In genomic region chr15:82165332-82166239, GRCm38 (mm10) we compare ENCODE assay signal across 9 mouse cellular contexts. TPM values are rescaled to one million over a fixed set of nuclear protein-coding genes. Genes with fewer than 3 reads are reported as not detected.
DNase-seq lines count a peak whose midpoint lies in the region; ATAC-seq lines count a peak whose summit lies in the region.
"Had no signal": no experiment of that assay in that cellular context is flagged by ENCODE, and none has a peak within 500 bp of the region (broad histone marks: within the 10 kb centered on the region; RNA-seq: fewer than 3 reads in every experiment).

No protein-coding gene starts in this region.

- H3K4me2 ChIP-seq in forebrain, embryonic 15.5 days (replicated peaks): no peak overlapping the region
- no peak overlapping the region for H3K4me2 ChIP-seq in hindbrain, embryonic 11.5 days (replicated peaks; ENCODE audit: low read depth, low read length)

- WGBS in forebrain, embryonic 15.5 days: 58% methylated on average over 8 of the region's 8 CpGs
- WGBS in hindbrain, embryonic 11.5 days: 61% methylated on average over 8 of the region's 8 CpGs

- no peak overlapping the region for H3K9ac ChIP-seq in forebrain, embryonic 15.5 days (replicated peaks)
- H3K9ac ChIP-seq in hindbrain, embryonic 11.5 days (ENCODE audit: low read depth, low read length): no peak overlapping the region

- peak; percentile 55; the same call in 1 of the 2 replicates for ATAC-seq in forebrain, embryonic 15.5 days (replicated peaks)
- 0 out of 2 replicates have a peak, but pooled peaks have one; percentile 22 for ATAC-seq in hindbrain, embryonic 11.5 days (ENCODE audit: low FRiP score)

- H3K27ac ChIP-seq in forebrain, embryonic 15.5 days (replicated peaks): no peak overlapping the region
- no peak overlapping the region for H3K27ac ChIP-seq in hindbrain, embryonic 11.5 days (ENCODE audit: low read depth, low read length)
- H3K27ac ChIP-seq: macrophage had no signal

- peaks cover 9% of the 10 kb centered on the region for H3K36me3 ChIP-seq in forebrain, embryonic 15.5 days
- peaks cover 6% of the 10 kb centered on the region; the same call in 1 of the 2 replicates for H3K36me3 ChIP-seq in hindbrain, embryonic 11.5 days (ENCODE audit: control insufficient read depth, insufficient read depth, low read length)

- no peaks in the 10 kb centered on the region for H3K27me3 ChIP-seq in forebrain, embryonic 15.5 days
- H3K27me3 ChIP-seq in hindbrain, embryonic 11.5 days (ENCODE audit: control insufficient read depth, insufficient read depth, low read length): no peaks in the 10 kb centered on the region

- H3K9me3 ChIP-seq in forebrain, embryonic 15.5 days: no peaks in the 10 kb centered on the region
- H3K9me3 ChIP-seq in hindbrain, embryonic 11.5 days (ENCODE audit: control insufficient read depth, low read length): no peaks in the 10 kb centered on the region

- H3K4me3 ChIP-seq in forebrain, embryonic 15.5 days: no peak overlapping the region
- no peak overlapping the region for H3K4me3 ChIP-seq in hindbrain, embryonic 11.5 days (ENCODE audit: low read depth, low read length)

- peak; percentile 73 for DNase-seq in MN1 (ENCODE audit: low spot score)
- peak; percentile 82 for DNase-seq in c-Kit-positive CD71-positive TER-119-positive erythroid progenitor cells, embryonic 14.5 days (ENCODE audit: low spot score)
- DNase-seq in hindbrain, embryonic 11.5 days (ENCODE audit: low spot score): peak; percentile 86
- peak; percentile 88 to 92 for DNase-seq in layer of hippocampus, postnatal 10 days (ENCODE audit: low spot score in 2 of 2)
- peak; percentile 89 for DNase-seq in lung, postnatal 10 days
- DNase-seq in right cerebral cortex, postnatal 36 days (ENCODE audit: low spot score in 2 of 2): peak; percentile 57 to 66
- peak; percentile 80 for DNase-seq in yolk sac, embryonic 10.5 days (ENCODE audit: low spot score)

- peaks cover 28% of the 10 kb centered on the region for H3K4me1 ChIP-seq in forebrain, embryonic 15.5 days
- no peaks in the 10 kb centered on the region for H3K4me1 ChIP-seq in hindbrain, embryonic 11.5 days (replicated peaks; ENCODE audit: control insufficient read depth, insufficient read depth, low read length)

RNA-seq across cellular contexts. Expression of gene Srebf2, which starts 18.6 kb away (rescaled TPM):
- 223 and 225 TPM in 2 replicates for polyA plus RNA-seq in forebrain, embryonic 15.5 days (2015; fragmentation: Nextera tagmentation; extraction: Ambion mirVana)
- 143 and 144 TPM in 2 replicates for polyA plus RNA-seq in hindbrain, embryonic 11.5 days (2014; fragmentation: Nextera tagmentation; extraction: Ambion mirVana)
- 100 to 1,000 TPM; 191 to 198 TPM for total RNA-seq in layer of hippocampus, postnatal 10 days (2021)

RNA-seq across cellular contexts. Expression of gene Ccdc134, which starts 37.9 kb away (rescaled TPM):
- polyA plus RNA-seq in forebrain, embryonic 15.5 days (2015; fragmentation: Nextera tagmentation; extraction: Ambion mirVana): 17.7 and 18.4 TPM in 2 replicates
- 17.0 and 17.2 TPM in 2 replicates for polyA plus RNA-seq in hindbrain, embryonic 11.5 days (2014; fragmentation: Nextera tagmentation; extraction: Ambion mirVana)
- total RNA-seq in layer of hippocampus, postnatal 10 days (2021): 10 to 100 TPM; 10.7 to 13.5 TPM

RNA-seq across cellular contexts. Expression of gene Shisa8, which starts 47.0 kb away (rescaled TPM):
- polyA plus RNA-seq in forebrain, embryonic 15.5 days (2015; fragmentation: Nextera tagmentation; extraction: Ambion mirVana): 0.27 and 0.69 TPM in 2 replicates
- 1.0 and 1.9 TPM in 2 replicates for polyA plus RNA-seq in hindbrain, embryonic 11.5 days (2014; fragmentation: Nextera tagmentation; extraction: Ambion mirVana)
- 1 to 10 TPM; 2.0 to 3.1 TPM for total RNA-seq in layer of hippocampus, postnatal 10 days (2021)
- polyA plus RNA-seq: macrophage had no signal

RNA-seq across cellular contexts. Expression of gene Tnfrsf13c, which starts 58.6 kb away (rescaled TPM):
- 0.11 and 0.37 TPM in 2 replicates for polyA plus RNA-seq in forebrain, embryonic 15.5 days (2015; fragmentation: Nextera tagmentation; extraction: Ambion mirVana)
- 0.35 and 0.62 TPM in 2 replicates for polyA plus RNA-seq in hindbrain, embryonic 11.5 days (2014; fragmentation: Nextera tagmentation; extraction: Ambion mirVana)
- 1 to 10 TPM in 1 of 2 experiments, under 1 TPM in 1; 0.69 to 1.0 TPM for total RNA-seq in layer of hippocampus, postnatal 10 days (2021)
